Mouse (Mus musculus): ENCODE measurements around the gene Zfp36. TPM values are rescaled to one million over a fixed set of nuclear protein-coding genes. Genes with fewer than 3 reads are reported as not detected.
"Not testable (repeated sequence)": the region's sequence is repeated elsewhere in the genome, so short reads cannot be mapped to it uniquely, and the experiment has no call there.

Zfp36 gene
- total RNA-seq (2014; fragmentation: Nextera tagmentation) (13.4 and 15.3 TPM in 2 replicates), total RNA-seq (2017) (26.9 and 33.7 TPM in 2 replicates)

- ATAC-seq (replicated peaks; ENCODE audit: low FRiP score, low TSS enrichment, poor library complexity, severe bottlenecking), result no peak
Measured at GRCm38 (mm10) chr7:28380237-28381016, at the start of gene Zfp36. Gene Zfp36, minus strand, starts transcription at chr7:28380253.

- no peak for ATAC-seq (replicated peaks; ENCODE audit: low FRiP score, low TSS enrichment, poor library complexity, severe bottlenecking)
Measured at GRCm38 (mm10) chr7:28427738-28428137, 47.7 kb upstream of the Zfp36 start.

GRCm38 (mm10) chr7:28423018-28423417, 43.0 kb upstream of the Zfp36 start:
- no peak for ATAC-seq (replicated peaks; ENCODE audit: low FRiP score, low TSS enrichment, poor library complexity, severe bottlenecking)

GRCm38 (mm10) chr7:28419416-28419815, 39.4 kb upstream of the Zfp36 start:
- no peak for ATAC-seq (replicated peaks; ENCODE audit: low FRiP score, low TSS enrichment, poor library complexity, severe bottlenecking)

- ATAC-seq (replicated peaks; ENCODE audit: low FRiP score, low TSS enrichment, poor library complexity, severe bottlenecking), result no peak
Measured at GRCm38 (mm10) chr7:28418096-28418670, 38.1 kb upstream of the Zfp36 start.

- ATAC-seq (replicated peaks; ENCODE audit: low FRiP score, low TSS enrichment, poor library complexity, severe bottlenecking), result no peak
Measured at GRCm38 (mm10) chr7:28417368-28417767, 37.3 kb upstream of the Zfp36 start.

GRCm38 (mm10) chr7:28412826-28413225, 32.8 kb upstream of the Zfp36 start:
- ATAC-seq (replicated peaks; ENCODE audit: low FRiP score, low TSS enrichment, poor library complexity, severe bottlenecking), result 0 out of 2 replicates have a peak, but pooled peaks have one; percentile 48

GRCm38 (mm10) chr7:28410841-28411475, 30.9 kb upstream of the Zfp36 start:
- no peak for ATAC-seq (replicated peaks; ENCODE audit: low FRiP score, low TSS enrichment, poor library complexity, severe bottlenecking)

- no peak for ATAC-seq (replicated peaks; ENCODE audit: low FRiP score, low TSS enrichment, poor library complexity, severe bottlenecking)
Measured at GRCm38 (mm10) chr7:28401942-28402341, 21.9 kb upstream of the Zfp36 start.

GRCm38 (mm10) chr7:28401030-28401429, 21.0 kb upstream of the Zfp36 start:
- ATAC-seq (replicated peaks; ENCODE audit: low FRiP score, low TSS enrichment, poor library complexity, severe bottlenecking), result no peak

GRCm38 (mm10) chr7:28398696-28399340, 18.8 kb upstream of the Zfp36 start:
- no peak for ATAC-seq (replicated peaks; ENCODE audit: low FRiP score, low TSS enrichment, poor library complexity, severe bottlenecking)

- no peak for ATAC-seq (replicated peaks; ENCODE audit: low FRiP score, low TSS enrichment, poor library complexity, severe bottlenecking)
Measured at GRCm38 (mm10) chr7:28398000-28398399, 17.9 kb upstream of the Zfp36 start.

GRCm38 (mm10) chr7:28395425-28395824, 15.4 kb upstream of the Zfp36 start:
- no peak for ATAC-seq (replicated peaks; ENCODE audit: low FRiP score, low TSS enrichment, poor library complexity, severe bottlenecking)

GRCm38 (mm10) chr7:28393272-28393951, 13.4 kb upstream of the Zfp36 start:
- ATAC-seq (replicated peaks; ENCODE audit: low FRiP score, low TSS enrichment, poor library complexity, severe bottlenecking), result no peak

GRCm38 (mm10) chr7:28392429-28393271, 12.6 kb upstream of the Zfp36 start, which contains the start of the genes Med29 and Paf1:
Gene Med29, minus strand, starts transcription at chr7:28392708.
Gene Paf1, plus strand, starts transcription at chr7:28392951.
- ATAC-seq (replicated peaks; ENCODE audit: low FRiP score, low TSS enrichment, poor library complexity, severe bottlenecking), result peak; percentile 99

- ATAC-seq (replicated peaks; ENCODE audit: low FRiP score, low TSS enrichment, poor library complexity, severe bottlenecking), result no peak
Measured at GRCm38 (mm10) chr7:28390331-28390730, 10.3 kb upstream of the Zfp36 start.

GRCm38 (mm10) chr7:28387384-28387783, 7.3 kb upstream of the Zfp36 start:
- not testable (repeated sequence) for ATAC-seq (replicated peaks; ENCODE audit: low FRiP score, low TSS enrichment, poor library complexity, severe bottlenecking)

- ATAC-seq (replicated peaks; ENCODE audit: low FRiP score, low TSS enrichment, poor library complexity, severe bottlenecking), result not testable (repeated sequence)
Measured at GRCm38 (mm10) chr7:28386877-28387276, 6.8 kb upstream of the Zfp36 start.

Data from megakaryocyte-erythroid progenitor cell, adult 5-6 weeks (primary cell).